Mouse (Mus musculus): ENCODE results near the gene Actbl2.

The Actbl2 gene

DNA sequence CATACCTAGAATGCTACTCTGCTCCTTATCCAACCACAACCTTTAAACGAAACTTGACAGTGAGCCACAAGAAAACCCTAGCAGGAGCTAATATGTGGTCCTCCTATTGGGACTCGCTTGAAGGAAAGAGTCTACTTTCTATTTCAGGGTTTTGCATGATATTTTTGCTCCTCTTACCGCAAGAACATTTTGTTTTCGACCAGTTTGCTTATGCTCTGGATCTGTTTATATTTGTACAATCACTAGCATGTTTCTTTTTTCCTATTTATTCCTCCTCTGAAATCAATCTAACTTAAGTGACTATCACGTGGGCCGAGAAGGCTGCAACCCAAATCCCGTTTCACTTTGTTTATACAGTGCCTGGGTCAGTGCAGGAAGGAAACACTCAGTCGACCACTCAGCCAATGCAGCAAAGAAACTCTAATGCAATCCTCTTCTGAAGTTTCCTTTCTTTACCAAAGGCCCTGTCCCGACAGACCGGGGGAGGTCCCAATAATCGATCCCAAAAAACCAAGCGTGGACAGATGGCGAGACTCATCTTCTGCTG lies 15.0 kb downstream of the Actbl2 start:
- DNase-seq (ENCODE audit: low read depth, low spot score), result no peak

DNA sequence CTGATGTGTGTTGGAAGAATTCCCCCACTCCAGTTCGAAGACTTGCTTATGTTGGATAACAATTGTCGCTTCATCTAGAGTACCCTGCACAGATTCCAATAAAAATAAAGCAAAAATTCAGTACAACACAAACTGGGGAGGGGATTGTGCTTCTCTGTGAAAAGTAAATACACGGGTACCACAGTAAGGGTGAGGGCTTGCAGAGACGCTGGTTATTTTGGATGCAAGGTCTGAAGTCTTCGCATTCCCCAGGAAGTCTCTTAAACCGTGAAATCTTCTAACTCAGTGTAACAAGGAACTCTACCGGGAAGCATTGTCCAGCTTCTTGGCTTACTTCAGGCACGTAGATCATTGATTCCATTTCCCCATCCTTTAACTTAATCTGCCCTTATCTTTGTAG lies 17.1 kb downstream of the Actbl2 start:
- no peak for DNase-seq (ENCODE audit: low read depth, low spot score)

DNA sequence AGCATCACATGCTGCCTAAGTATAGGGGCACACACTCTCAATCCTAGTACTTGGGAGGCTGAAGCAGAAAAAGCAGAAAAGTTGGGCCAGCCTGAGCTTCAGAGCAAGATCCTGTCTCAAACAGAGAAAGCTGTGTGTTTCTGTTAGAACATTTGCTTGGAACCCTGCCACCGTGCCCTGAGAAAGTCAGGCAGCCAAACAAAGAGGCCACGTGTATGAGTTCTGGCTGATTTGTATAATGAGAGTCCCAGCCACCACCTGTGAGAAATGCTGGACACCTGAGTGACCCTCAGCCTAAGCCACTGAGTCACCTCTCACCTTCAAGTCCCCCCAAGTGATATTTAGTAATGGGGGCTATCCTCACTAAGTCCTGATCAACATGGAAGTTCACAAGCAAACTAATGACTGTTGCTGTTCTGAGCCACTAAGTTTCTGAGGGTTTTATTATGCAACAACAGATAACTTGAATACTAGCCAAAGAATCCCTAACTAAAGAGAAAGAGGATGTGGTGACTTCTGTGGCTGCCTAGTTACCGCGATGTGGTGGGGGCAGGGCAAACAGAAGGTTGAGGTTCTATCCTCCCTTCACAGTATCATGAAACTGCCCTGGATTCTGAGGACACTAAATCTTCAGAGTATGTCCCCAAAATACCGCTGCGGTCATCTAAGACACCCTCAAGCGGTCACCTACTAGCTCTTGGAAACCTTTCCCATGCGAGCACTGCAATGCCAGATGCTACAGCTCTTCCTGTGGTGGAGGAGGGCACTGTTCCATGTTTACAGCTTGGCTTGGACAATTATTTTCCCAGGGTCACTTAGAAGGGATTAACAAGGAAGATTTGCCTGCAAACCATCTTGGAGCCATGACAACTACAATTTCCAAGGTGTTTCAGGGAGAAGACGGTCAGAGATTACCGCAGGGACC lies 31.9 kb downstream of the Actbl2 start:
- no peak for DNase-seq (ENCODE audit: low read depth, low spot score)

DNA sequence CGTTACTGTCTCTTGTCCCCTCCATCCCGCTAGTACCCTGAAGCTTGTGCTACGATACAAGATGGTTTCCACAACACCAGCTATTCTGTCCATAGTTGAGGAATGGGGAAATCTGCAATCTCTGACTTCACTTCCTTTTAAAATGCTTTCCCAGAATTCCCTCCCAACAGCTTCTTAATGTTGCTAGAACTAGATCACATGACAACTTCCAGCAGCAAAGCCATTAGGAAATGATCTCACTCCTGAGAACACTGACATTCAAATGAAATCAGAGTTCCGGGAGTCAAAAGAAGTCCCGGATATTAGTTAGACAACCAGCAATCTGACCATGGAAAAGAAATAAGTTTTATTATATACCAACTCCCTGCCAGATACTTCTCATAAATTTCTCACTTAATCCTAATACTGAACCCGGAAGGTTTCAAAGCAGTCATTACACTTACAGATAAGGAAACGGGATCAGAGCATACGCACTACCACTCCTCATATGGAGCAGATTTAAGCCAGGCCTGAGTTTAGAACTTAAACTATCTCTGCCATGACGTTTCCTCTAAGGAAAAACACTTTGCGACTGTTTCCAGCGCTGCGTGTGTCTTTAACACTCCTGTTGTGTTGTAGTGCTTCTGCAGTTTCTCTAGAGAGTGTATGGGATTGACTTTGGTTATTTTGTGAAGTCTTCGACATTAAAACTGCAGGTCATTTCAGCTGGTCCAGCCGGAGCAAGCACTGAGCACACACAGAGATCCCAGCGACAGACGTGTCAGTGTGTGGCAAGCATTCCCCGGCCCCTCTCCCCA lies 36.5 kb downstream of the Actbl2 start:
- no peak for DNase-seq (ENCODE audit: low read depth, low spot score)

GRCm38 (mm10) chr13:111291958-111292493 lies 37.2 kb downstream of the Actbl2 start:
- no peak for DNase-seq (ENCODE audit: low read depth, low spot score)

DNA sequence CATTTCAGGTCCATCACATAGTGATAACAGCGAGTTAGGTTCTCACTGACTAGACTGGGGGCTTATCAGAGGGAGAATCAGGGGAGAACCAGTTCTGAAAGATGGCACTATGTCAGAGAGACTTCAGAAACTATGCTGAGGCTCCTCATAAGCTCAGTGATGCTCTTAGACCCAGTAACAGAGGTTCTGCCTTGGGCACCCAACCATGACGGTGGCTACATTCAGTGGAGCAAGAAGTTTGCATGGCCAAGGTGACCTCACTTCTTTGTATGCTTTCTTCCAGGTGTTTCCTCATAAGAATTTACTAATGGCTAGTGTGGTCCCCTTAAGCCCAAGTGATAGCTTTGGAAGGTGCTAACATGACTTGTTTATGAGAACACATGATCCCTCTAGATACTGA lies 38.7 kb downstream of the Actbl2 start:
- DNase-seq (ENCODE audit: low read depth, low spot score), result no peak

DNA sequence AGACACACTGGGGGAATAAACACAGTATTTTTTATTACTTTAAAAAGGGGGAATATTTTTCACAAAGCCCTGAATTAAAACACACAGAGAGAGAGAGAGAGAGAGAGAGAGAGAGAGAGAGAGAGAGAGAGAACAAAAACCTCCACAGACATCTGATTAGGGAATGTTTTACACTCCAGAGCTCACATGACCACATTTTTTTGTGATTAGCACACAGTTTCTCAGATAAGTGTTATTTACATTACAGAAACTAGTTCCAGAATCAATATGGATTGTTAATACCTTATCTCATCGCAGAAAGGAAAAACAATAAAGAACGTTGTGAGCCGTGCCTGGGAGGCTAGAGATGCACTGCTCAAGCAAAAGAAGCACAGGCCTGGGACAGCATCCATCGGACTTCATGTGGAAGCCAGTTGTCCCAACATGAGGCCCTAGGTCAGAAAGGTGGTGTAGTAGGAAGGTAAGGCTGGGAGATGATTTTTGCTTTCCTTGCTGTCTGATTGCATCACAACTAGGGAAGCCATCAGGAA lies 40.2 kb downstream of the Actbl2 start:
- DNase-seq (ENCODE audit: low read depth, low spot score), result no peak

DNA sequence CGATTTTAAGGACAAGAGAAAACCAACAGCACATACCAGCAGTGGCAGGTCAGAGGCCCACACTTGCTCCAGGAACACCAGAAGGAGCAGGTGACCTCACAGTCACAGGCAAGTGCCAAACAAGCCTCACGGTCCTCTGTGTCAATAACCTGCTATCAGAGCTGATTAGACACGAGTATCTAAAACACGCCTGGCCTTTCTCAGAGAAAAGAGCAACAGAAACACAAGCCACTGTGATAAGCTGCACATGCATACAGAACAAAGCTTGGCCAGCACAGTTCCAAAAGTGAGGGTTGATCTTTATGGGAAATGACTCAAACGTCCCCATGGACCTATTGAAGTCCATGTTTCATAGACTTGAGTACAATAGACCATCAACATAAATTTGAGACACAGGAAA lies 41.2 kb downstream of the Actbl2 start:
- no peak for DNase-seq (ENCODE audit: low read depth, low spot score)

GRCm38 (mm10) chr13:111297614-111298013 lies 42.8 kb downstream of the Actbl2 start:
- DNase-seq (ENCODE audit: low read depth, low spot score), result no peak

- DNase-seq (ENCODE audit: low read depth, low spot score), result no peak
These were observed 44.4 kb downstream of the Actbl2 start for GRCm38 (mm10) chr13:111299145-111299713.

DNA sequence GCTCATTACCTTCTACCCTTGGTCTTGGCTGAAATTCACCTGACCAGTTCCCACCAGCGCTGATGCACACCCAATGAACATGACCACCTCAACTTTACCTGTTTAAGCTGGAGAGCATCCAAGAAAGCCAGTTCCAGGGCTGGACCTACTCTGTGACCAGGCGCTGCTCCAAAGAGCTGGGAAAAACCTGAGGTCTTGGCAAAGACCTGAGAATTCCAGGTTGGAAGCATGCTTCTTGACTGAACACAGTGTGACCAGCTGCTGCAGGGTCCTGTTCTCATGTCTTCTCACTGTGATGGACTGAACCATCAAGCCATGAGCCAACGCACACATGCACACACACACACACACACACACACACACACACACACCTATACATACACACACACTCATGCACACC lies 46.0 kb downstream of the Actbl2 start:
- no peak for DNase-seq (ENCODE audit: low read depth, low spot score)

DNA sequence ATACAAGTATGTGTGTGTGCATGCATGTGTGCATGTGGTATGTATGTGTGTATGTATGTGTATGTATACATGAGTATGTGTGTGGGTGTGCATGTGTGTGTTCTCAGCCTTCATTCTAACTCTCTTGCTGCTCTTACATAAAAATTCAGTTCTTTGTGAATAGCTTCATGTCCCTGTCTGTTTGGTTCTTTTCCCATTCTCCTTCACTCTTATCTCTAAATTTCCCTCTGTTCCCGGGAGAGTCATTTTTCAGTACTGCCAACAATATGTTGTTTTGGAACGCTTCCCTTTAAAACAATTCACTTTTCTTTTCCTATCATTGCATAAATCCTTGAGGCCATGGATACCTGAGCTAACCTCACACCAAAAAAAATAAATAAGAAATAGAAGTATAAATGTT lies 46.6 kb downstream of the Actbl2 start:
- DNase-seq (ENCODE audit: low read depth, low spot score), result no peak

DNA sequence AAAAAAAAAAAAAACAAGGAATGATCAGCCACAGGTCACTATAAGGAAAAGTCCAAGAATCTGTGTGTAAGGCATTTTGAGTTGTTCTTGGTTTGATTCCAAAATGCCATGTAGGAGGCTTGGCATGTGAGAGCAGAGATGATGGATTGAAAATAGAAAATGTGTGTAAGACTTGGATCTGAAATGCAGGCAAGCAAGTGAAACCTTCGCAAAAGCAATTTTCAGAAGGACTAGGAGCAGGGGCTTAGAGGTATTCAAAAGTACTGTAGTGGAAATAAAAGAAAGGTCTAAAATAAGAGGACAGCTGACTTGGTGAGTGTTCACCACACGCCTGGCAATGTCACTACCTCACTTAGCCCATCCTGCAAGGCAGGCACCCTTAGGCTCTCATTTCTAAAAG lies 49.4 kb downstream of the Actbl2 start:
- DNase-seq (ENCODE audit: low read depth, low spot score), result no peak

DNA sequence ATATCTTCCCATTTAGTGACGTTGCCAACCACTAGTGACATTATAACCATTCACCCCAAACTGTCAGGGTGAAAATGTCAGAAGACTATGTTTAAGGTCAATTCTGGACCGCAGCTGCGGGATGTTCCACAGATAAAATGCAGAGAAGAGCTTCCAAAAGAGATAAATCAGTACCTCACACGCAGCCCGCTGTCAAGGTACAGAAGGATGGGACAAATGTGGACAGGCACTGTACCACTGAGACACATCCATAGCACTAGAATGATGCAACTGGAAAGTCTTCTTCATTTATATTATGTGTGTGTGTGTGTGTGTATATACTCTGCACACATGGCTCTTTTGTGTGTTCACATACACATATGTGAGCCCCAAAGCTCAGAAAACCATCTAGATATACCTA lies 49.9 kb downstream of the Actbl2 start:
- DNase-seq (ENCODE audit: low read depth, low spot score), result no peak
